Comparison of ENCODE assay signal across 18 mouse cellular contexts in the genomic region with DNA sequence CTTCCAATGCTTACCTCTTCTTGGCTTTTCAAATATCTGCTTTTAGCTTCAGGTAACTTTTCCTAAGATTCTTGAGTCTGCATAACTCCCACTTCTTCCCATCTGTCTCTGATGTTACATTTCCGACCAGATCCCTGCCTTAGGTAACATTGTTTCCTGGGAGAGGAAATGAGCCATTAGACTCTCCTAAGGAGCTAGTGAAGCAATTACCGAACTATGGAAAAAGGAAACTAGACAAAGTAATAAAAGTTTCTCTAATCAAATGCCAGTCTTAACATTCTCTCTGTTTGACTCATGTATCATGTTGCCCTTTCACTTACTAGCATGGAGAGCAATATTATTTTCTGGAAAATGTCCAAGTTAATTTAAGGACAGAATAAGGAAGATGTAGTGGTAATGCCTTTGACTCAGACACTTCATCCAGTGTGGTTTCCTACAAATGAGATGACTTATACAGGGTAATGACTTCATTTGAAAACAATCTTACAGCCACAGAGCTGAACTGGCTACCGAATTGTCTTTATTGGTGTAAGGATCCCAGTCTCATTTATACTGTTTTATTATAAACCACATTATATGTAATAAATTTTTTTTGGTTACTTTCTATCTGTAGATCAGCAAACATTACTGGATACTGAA.
"Had no signal": no experiment of that assay in that cellular context is flagged by ENCODE, and none has a peak within 500 bp of the region (broad histone marks: within the 10 kb centered on the region; RNA-seq: fewer than 3 reads in every experiment).

No protein-coding gene starts in this region.

- H3K27me3 ChIP-seq: liver, embryonic 15.5 days; lung, embryonic 15.5 days; megakaryocyte, embryonic 14.5 days; midbrain, embryonic 13.5 days; midbrain, embryonic 15.5 days; neural tube, embryonic 13.5 days; neural tube, embryonic 15.5 days had no signal

- DNase-seq: liver, postnatal 0 days; lung, adult 2 months; lung, postnatal 14 days; lung, postnatal 36 days; right cerebral cortex, postnatal 14 days; spleen, adult 18-20 months; thymus, adult 18-20 months; thymus, postnatal 25 days; thymus, postnatal 4 days had no signal

- ATAC-seq: liver, postnatal 0 days; lung, postnatal 0 days; midbrain, embryonic 13.5 days; midbrain, embryonic 15.5 days had no signal

- H3K4me3 ChIP-seq: liver, embryonic 15.5 days; lung, embryonic 15.5 days; megakaryocyte, embryonic 14.5 days; midbrain, embryonic 13.5 days; midbrain, embryonic 15.5 days; neural tube, embryonic 13.5 days; neural tube, embryonic 15.5 days had no signal

- H3K36me3 ChIP-seq: liver, embryonic 15.5 days; lung, embryonic 15.5 days; midbrain, embryonic 13.5 days; midbrain, embryonic 15.5 days; neural tube, embryonic 13.5 days; neural tube, embryonic 15.5 days had no signal

- H3K4me1 ChIP-seq: liver, embryonic 15.5 days; lung, embryonic 15.5 days; megakaryocyte, embryonic 14.5 days; midbrain, embryonic 13.5 days; midbrain, embryonic 15.5 days; neural tube, embryonic 13.5 days; neural tube, embryonic 15.5 days had no signal

- H3K27ac ChIP-seq: liver, embryonic 15.5 days; lung, embryonic 15.5 days; macrophage; midbrain, embryonic 13.5 days; midbrain, embryonic 15.5 days; neural tube, embryonic 13.5 days; neural tube, embryonic 15.5 days had no signal
